Mouse (Mus musculus): ENCODE data around the gene Prkar2b.

Gene Prkar2b

GRCm38 (mm10) chr12:32061090-32061930 is at the start of gene Prkar2b:
Gene Prkar2b, minus strand, starts transcription at chr12:32061296.
- DNase-seq, result peak; percentile 94

GRCm38 (mm10) chr12:32109201-32109600 is 48.1 kb upstream of the Prkar2b start:
- DNase-seq, result no peak

GRCm38 (mm10) chr12:32104955-32105521 is 43.9 kb upstream of the Prkar2b start:
- no peak for DNase-seq

GRCm38 (mm10) chr12:32104451-32104862 is 43.4 kb upstream of the Prkar2b start:
- no peak for DNase-seq

- no peak for DNase-seq
These were observed 40.2 kb upstream of the Prkar2b start for GRCm38 (mm10) chr12:32101306-32101705.

- DNase-seq, result no peak
These were observed 38.6 kb upstream of the Prkar2b start for GRCm38 (mm10) chr12:32099686-32100206.

GRCm38 (mm10) chr12:32098596-32098995 is 37.5 kb upstream of the Prkar2b start:
- no peak for DNase-seq

GRCm38 (mm10) chr12:32097107-32097506 is 36.0 kb upstream of the Prkar2b start:
- no peak for DNase-seq

- DNase-seq, result no peak
These were observed 34.1 kb upstream of the Prkar2b start for GRCm38 (mm10) chr12:32095164-32095563.

- DNase-seq, result no peak
These were observed 31.4 kb upstream of the Prkar2b start for GRCm38 (mm10) chr12:32092452-32092851.

GRCm38 (mm10) chr12:32088566-32088965 is 27.5 kb upstream of the Prkar2b start:
- DNase-seq, result no peak

- DNase-seq, result no peak
These were observed 26.2 kb upstream of the Prkar2b start for GRCm38 (mm10) chr12:32087339-32087738.

- no peak for DNase-seq
These were observed 25.8 kb upstream of the Prkar2b start for GRCm38 (mm10) chr12:32086874-32087273.

GRCm38 (mm10) chr12:32085856-32086255 is 24.8 kb upstream of the Prkar2b start:
- no peak for DNase-seq

GRCm38 (mm10) chr12:32085189-32085588 is 24.1 kb upstream of the Prkar2b start:
- DNase-seq, result no peak

- DNase-seq, result no peak
These were observed 23.5 kb upstream of the Prkar2b start for GRCm38 (mm10) chr12:32084601-32085000.

GRCm38 (mm10) chr12:32080692-32081091 is 19.6 kb upstream of the Prkar2b start:
- no peak for DNase-seq

GRCm38 (mm10) chr12:32077403-32077802 is 16.3 kb upstream of the Prkar2b start:
- DNase-seq, result no peak

GRCm38 (mm10) chr12:32075831-32076715 is 15.0 kb upstream of the Prkar2b start:
- no peak for DNase-seq

- no peak for DNase-seq
These were observed 13.2 kb upstream of the Prkar2b start for GRCm38 (mm10) chr12:32074271-32074670.

GRCm38 (mm10) chr12:32066004-32066403 is 4.9 kb upstream of the Prkar2b start:
- peak; percentile 74 for DNase-seq

- DNase-seq, result no peak
These were observed 628 bp downstream of the Prkar2b start for GRCm38 (mm10) chr12:32060247-32061089.

All from retina, postnatal 1 day (tissue).